Mouse (Mus musculus) T-helper 17 cell (primary cell): ENCODE data around the gene Zic2.

ENCODE experiments used
- in situ Hi-C, 2 experiments: fragments of 300-600 bp; cut with MboI, MseI; formaldehyde crosslinking; loops; 1 replicate in 1 of 2; 2 replicates in 1 of 2; pipeline ENCODE4 v1.15.1; 2025; ENCODE audit warnings: high pct_unique_total_duplicates in 2 of 2

The Zic2 gene

DNA sequence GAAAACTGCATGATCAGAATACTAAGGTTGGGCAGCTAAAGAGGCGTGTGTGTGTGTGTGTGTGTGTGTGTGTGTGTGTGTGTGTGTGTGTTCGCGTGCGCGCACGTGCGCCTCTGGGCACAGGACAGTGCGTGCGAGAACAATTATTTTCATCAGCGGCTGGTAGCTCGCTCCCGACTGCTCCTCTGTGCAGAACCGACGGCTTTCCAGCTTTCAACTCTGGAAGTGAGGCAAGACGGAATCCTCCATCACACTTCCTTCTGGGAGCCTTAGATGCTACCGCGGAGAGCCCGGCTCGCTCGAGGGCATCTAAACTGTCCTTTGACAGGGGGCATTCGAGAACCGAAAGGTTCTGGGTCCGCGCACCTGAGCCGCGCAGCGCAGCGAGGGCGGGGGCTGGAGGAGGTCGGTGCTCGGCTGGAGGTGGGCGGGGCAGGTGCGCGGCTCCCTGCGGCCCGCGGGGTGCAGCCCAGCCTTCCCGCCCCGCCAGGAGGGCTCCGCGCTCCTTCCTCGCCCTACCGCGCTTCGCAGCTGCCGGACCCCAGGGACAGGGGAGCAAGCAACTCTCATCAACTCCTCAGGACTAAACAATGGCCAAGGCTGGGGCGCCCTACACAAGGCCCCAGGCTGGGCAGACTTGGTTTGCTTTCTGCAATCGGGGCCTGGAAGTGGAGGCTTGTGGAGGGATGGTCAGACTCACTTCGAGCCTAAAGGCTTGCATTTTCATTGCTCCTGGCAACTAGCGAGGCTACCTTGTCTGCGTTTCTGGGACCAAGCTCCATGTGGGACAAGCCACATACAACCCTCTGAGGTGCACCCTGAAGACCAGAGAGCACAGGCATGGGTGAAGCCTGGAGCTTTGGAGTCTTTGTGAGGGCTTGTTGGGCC lies 15.4 kb downstream of the Zic2 start, which contains the start of gene Gm10837:
Gene Gm10837, plus strand, starts transcription at position 146 of the 888 bp plus-strand sequence.
- in situ Hi-C loops, result no loop called here

DNA sequence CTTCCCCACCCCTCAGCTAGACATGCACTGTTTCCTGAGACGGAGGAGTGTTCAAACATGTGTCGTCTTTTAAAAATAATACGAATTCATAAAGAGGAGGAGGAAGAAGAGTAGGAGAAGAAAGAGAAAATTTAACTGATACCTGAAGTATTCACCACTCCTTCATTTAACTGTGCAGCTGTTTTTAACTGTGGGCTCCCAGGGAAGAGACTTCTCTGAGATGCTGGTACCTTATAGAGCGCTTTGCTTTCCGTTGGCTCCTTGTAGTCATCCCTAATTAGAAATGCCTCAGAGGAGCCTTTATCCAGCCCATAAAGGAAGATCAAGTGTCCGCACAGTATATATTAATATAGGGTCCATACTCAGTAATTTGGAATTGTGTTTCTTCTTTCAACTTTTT lies 16.3 kb downstream of the Zic2 start:
- in situ Hi-C loops, result no loop called here

DNA sequence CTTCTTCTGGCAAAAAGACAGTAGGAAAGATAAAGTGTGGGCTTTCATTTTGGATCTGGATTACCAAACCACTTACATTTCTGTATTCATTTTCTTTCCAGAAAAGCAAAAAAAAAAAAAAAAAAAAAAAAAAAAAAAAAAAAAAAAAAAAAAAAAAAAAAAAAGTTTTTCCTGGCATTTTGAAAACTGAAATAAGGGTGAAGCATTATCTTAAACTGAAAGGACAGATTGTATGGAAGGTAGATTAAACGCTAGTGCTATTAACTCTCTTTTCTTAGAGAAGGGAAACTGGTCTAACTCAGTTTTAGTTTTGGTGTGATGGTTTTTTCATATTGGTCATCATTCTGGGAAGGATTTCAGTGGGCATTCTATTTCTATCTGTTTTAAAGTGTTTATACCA lies 16.8 kb downstream of the Zic2 start:
- in situ Hi-C loops, result no loop called here

DNA sequence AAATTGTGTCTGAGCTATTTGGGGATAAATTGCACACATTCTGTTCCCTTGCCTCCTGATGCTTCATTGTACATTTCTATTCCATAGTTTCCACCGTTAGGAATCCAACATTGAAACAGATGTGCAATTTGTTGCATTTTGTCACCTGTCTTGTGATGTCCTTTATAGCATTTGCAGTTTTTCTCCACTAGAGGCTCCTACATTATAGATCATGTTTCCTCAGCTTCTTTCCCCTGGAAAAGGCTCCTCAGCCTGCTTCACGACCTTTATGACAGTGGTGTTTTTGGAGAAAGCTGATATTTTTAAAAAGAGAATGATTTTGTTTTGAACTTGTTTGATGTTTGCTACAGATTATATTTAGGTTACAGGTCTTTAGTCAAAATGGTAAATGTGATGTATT lies 33.8 kb downstream of the Zic2 start:
- in situ Hi-C loops, result loop anchor here in 1 of 2 experiments (10.0 kb wide), 1 partner anchor 366 kb away; no protein-coding TSS in a partner anchor

DNA sequence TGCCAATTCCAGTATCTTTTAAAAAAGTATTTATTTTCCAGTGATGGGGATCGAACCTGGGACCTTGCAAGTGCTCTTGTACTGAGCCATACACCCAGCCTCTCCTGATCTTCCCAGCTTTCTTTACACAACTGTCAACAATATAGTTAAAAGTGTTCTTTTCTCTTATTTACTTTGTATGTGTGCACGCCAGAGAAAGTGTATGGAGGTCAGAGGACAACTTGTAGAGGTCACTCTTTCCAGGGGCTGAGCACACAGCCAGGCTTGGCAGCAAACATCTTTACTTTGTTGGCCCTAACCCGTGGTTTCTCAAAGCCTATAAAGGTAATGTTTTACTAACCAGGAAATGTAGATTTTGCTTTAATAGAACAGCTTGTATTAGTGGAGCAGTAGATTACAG lies 36.3 kb downstream of the Zic2 start:
- in situ Hi-C loops, result no loop called here

DNA sequence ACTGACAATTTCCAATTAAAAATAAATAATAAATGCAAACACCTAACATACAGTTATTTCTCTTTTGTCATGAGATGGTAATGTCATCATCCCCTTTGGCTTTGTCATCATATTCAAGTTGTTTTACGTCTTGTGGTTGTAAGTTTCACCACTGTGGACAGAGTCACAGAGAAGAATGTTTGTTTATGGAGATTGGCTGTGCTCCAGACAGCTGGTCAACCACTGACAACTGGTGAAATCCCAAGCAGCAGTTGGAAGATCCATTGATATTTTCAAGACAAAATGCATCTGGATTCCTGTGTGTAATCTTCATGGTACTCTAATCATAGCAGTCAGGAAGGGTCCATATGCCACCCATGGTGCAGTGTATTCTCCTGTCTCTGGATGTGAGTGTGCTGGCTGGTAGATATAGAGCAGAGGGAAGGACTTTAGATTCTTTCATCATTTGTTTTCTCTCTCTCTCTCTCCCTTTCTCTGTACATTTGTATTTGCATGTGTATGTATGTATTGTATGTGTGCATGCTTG lies 38.3 kb downstream of the Zic2 start:
- in situ Hi-C loops, result no loop called here

DNA sequence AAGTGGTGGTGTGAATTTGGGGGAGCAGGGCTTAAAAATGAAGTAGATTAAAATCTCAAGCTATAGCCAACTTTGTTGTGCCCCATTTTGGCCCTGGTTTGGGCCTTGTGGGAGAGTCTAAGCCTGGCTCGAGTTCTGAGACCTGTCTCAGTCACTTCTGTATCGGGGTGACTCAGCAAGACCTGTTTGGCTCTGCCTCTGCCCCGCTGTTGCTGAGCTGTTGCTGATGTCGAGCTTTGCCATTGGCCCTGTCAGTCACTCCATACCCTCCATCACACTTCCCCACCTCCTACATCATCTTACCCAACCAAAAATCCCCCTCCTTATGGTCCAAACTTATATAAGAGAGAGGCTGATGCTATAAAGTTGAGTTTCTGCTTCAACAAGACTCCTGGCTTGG lies 53.2 kb downstream of the Zic2 start:
- in situ Hi-C loops, result no loop called here
